Mouse (Mus musculus) layer of hippocampus, adult 8-10 months (tissue): Measurements from ENCODE around the gene Nuak1. TPM values are rescaled to one million over a fixed set of nuclear protein-coding genes. Genes with fewer than 3 reads are reported as not detected.

Source experiments
- DNase-seq, 2 experiments: peaks; one replicate each; pipeline ENCODE4 v3.0.0; 2022; ENCODE audit warnings: low spot score in 2 of 2
- total RNA-seq, 4 experiments: library from RNA; stranded (reverse); gene quantifications; 2 replicates each; pipeline ENCODE4 v1.2.4; 2022

The Nuak1 gene
- total RNA-seq, 4 experiments from 2014 or later = 52.6 to 70.1 (median 59.9) TPM

DNA sequence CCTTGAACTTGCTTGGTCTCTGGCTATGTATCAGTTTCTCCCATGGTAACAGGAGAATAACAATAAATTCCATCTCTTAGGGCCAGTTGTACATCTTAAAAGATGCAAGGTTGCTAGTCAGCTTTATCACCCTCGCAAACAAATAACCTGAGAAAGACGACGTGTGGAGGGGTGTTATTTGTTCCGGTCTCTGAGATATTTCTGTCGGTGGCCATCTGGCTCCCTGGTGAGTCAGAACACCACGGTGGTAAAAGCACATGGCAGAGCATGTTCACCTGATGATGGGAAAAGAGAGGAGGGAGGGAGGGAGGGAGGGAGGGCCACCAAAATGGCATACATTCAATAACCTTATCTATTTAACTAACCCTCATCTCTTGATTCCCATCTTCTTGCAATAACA is 86.1 kb downstream of the Nuak1 start:
- peak in 1 of 2 experiments; percentile 40 for DNase-seq

- no peak for DNase-seq
Measured at GRCm38 (mm10) chr10:84345730-84346129, 94.7 kb downstream of the Nuak1 start.

DNA sequence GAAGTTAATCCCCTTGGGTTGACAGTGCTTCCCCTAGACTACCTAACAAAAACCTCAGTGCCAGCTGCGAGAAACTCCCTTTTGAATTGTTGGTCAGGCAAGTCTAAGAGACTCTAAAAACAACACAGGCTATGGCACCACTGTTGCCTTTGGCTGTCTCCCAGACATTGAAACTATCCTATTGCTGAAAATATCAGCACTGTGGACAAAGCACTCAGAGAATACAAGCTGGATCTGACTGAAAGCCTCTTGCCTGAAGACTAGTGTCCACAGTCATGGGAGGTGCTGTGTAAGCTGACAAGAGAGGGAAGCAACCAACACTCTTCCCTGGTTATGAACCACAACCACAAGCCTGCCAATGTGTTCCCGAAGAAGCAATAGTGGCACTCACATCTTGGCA is 96.9 kb downstream of the Nuak1 start:
- no peak for DNase-seq

DNA sequence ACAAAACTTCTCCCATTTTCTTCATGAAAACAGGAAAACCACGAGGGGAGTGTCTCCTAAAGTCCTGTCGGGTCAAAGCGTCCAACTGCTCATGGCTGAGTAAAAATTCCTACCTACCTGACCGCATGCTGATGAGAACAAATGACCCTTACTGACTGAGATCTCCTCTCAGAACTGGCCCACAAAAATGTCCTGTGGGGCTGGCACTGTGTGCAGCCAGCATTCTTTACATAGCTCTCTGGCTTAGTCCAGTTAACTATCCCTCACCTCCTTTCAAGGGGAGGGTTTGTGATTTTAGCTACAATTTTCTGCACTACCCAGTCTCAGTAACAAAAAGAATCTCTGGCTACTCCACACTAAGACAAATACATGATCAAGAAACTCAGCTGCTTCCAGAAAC is 100.9 kb downstream of the Nuak1 start:
- no peak for DNase-seq

DNA sequence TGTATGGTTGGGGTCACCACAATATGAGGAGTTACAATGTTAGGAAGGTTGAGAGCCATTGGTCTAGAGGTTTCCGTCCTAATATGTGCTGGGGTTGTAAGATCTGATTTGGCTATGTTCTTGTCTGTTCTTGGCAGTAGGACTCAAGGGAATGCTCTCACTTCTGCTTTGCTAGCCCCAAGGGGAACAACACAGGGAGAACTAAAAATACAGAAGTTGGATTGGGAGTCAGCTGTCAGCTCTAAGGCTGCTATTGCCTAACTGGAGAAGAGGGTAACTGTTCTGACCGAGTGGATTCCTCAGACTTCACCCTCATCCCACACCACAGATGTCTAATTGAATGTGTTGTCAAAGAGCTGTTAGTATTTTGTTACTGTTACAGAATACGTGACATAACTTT is 101.6 kb downstream of the Nuak1 start:
- DNase-seq = no peak

- DNase-seq = no peak
Measured at GRCm38 (mm10) chr10:84335441-84335840, 105.0 kb downstream of the Nuak1 start.

DNA sequence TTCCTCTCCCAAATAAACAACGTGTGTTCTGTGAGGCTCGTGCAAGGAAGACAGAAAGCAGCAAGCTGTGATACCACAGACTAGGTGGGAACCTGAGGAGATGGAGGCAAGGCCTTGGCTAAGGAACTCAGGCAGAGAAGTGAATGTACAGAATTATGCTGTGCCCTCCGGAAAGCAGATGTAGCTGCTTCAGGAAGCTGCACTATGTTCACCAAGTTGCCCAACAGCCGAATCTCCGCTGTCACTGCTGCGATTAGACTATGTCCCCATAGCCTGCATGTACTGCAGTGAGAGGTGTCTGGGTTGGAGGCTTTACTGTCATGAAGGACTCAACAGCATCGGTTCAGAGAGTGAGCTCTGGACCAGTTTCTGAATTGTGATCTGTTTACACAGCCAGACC is 110.6 kb downstream of the Nuak1 start:
- no peak for DNase-seq

- DNase-seq = no peak
Measured at GRCm38 (mm10) chr10:84329336-84329735, 111.1 kb downstream of the Nuak1 start.

- DNase-seq = no peak
Measured at GRCm38 (mm10) chr10:84324018-84324417, 116.4 kb downstream of the Nuak1 start.

Other genes with a start within 250 kb of the Nuak1 start
- 10 to 100 TPM; 18.8 to 20.8 (median 19.8) TPM for gene Ckap4, start 93.5 kb upstream of the Nuak1 start, total RNA-seq
- 10 to 100 TPM; 22.0 to 31.3 (median 26.9) TPM for gene Tcp11l2, start 136.0 kb upstream of the Nuak1 start, total RNA-seq
- 10 to 100 TPM; 14.6 to 17.5 (median 15.9) TPM for gene Polr3b, start 181.7 kb upstream of the Nuak1 start, total RNA-seq